Mouse (Mus musculus) forebrain, embryonic 12.5 days (tissue): ENCODE data around the gene Ccnb3. TPM values are rescaled to one million over a fixed set of nuclear protein-coding genes. Genes with fewer than 3 reads are reported as not detected.

Experiments used
- polyA plus RNA-seq: library from polyadenylated mRNA; unstranded; fragments of >200 nt; fragmentation: Nextera tagmentation; extraction: Ambion mirVana; gene quantifications from 2 replicates; pipeline ENCODE4 v1.2.1, GENCODE M21; 2016

Gene Ccnb3
- polyA plus RNA-seq, 1 experiment from 2014 or later: not detected

Other genes starting within 250 kb of the Ccnb3 start
- not detected in 2 replicates for gene Akap4, start 25.9 kb upstream of the Ccnb3 start, polyA plus RNA-seq